Mouse (Mus musculus): ENCODE data around the gene Abcd2. TPM values are rescaled to one million over a fixed set of nuclear protein-coding genes. Genes with fewer than 3 reads are reported as not detected.

Gene Abcd2
- polyA plus RNA-seq, 1 experiment from 2014 or later = 24.8 TPM

DNA sequence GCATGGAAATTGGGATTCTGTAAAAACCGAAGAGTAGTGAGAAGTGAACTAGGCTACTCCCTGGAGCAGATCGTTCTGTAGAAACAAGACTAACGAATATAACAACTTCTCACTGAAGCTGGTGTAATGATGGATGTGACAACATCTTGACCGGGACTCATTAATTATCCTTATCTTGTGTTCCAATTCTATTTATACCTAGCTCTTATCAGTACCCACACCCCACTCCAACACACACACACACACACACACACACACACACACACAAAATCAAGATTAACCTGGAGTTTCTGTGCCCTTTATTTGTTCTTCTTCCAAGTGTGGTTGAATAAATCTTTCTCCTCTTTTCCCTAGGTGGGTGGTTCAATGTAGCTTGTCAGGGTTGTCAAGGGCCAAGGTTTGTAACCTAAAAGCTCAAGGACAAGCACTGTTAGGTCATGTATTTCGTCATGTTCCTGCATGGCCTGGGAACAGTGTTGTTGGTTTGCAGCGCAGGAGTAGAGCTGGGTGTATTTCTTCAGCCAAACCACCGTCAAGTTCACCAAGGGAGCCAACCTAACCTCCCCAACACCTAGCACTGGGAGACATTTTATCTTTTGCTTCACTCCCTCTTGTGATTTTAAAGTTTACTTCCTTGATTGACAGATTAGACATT lies 78.9 kb downstream of the Abcd2 start:
- Histone ChIP-seq H3K9me3 (replicated peaks) (peaks cover 9% of the 10 kb centered on the region; the same call in 1 of the 2 replicates), H3K4me3 (no peak overlapping the region), H3K27me3 (ENCODE audit: low read depth, poor library complexity, severe bottlenecking) (no peaks in the 10 kb centered on the region), H3K36me3 (no peaks in the 10 kb centered on the region), H3K4me1 (no peaks in the 10 kb centered on the region), H3K27ac (replicated peaks) (no peak overlapping the region)
- DNase-seq (ENCODE audit: low spot score) = no peak
- WGBS = 93% methylated on average over 7 of the region's 7 CpGs

DNA sequence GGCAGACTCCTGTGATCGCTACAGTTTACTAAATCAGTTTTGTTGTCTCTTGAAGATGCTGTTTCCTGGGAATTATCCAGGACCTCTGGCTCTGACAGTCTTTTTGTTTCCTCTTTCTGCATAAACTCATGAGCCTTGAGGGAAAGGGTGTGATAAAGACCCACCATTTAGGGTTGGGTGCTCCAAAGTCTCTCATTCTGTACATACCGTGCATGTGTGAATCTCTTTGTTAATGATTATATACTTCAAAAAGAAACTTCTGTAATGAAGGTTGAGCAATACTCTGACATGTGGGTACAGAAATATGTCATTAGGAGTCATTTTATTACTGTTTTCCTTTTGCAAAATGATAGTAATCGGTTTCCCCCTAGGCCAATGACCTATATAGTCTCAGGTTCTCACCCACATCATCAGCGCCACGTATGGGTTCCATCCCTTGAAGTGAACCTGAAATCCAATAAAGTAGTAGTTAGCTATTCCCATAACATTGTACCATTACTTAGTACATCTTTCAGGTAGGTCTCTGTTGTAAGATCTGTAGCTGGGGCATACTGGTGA lies 83.4 kb downstream of the Abcd2 start:
- H3K4me1 ChIP-seq = peaks cover 7% of the 10 kb centered on the region
- H3K27me3 ChIP-seq (ENCODE audit: low read depth, poor library complexity, severe bottlenecking) = no peaks in the 10 kb centered on the region
- DNase-seq (ENCODE audit: low spot score) = no peak
- no peak overlapping the region for H3K27ac ChIP-seq (replicated peaks)
- no peak overlapping the region for H3K4me3 ChIP-seq
- peaks cover 9% of the 10 kb centered on the region; the same call in 1 of the 2 replicates for H3K9me3 ChIP-seq (replicated peaks)
- 94% methylated on average over 5 of the region's 5 CpGs for WGBS
- no peaks in the 10 kb centered on the region for H3K36me3 ChIP-seq

DNA sequence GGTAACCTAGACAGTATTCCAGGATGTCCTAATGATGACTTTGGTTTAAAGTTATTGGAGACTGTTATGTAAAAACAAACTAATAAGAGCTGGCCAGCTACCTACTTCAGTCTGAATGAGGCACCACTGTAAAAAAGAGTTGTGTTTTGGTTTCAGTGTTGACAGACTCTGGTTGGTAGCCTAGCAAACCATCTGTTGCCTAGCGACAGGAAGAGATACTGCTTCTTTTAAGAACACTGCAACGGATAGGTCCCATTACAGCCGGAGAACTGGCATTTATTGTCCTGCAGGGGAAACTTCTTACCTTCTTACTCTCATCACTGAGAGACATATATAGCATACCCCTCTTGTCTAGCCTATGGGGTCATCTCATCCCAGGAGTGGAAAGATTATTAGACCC lies 86.7 kb downstream of the Abcd2 start:
- 72% methylated on average over 3 of the region's 3 CpGs for WGBS
- Histone ChIP-seq H3K27ac (replicated peaks) (0 out of 2 replicates have a peak overlapping the region, but pooled peaks have one; percentile 9), H3K36me3 (no peaks in the 10 kb centered on the region), H3K4me3 (no peak overlapping the region), H3K27me3 (ENCODE audit: low read depth, poor library complexity, severe bottlenecking) (no peaks in the 10 kb centered on the region), H3K4me1 (peaks cover 7% of the 10 kb centered on the region), H3K9me3 (replicated peaks) (peaks cover 9% of the 10 kb centered on the region; the same call in 1 of the 2 replicates)
- no peak for DNase-seq (ENCODE audit: low spot score)

DNA sequence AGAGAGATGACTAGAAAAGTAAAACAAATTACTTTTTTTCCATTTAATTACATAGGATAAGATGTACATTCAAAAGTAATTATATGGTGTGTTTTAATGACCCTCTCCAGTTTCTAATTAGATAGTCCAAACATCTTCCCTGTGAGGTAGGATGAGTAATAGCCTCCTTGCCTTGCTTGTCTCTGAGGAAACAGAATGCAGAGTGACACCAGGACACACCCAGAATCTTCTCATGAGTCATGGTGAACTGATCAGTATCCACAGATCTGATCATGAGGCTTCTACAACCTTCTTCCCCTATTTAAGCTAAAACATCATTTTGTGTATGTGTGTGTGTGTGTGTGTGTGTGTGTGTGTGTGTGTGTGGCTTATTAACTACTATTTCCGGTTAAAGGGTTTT lies 87.3 kb downstream of the Abcd2 start:
- Histone ChIP-seq H3K27ac (replicated peaks) (no peak overlapping the region), H3K27me3 (ENCODE audit: low read depth, poor library complexity, severe bottlenecking) (no peaks in the 10 kb centered on the region), H3K4me3 (no peak overlapping the region), H3K9me3 (replicated peaks) (peaks cover 3% of the 10 kb centered on the region; the same call in 1 of the 2 replicates), H3K36me3 (no peaks in the 10 kb centered on the region), H3K4me1 (peaks cover 7% of the 10 kb centered on the region)
- DNase-seq (ENCODE audit: low spot score) = no peak
- WGBS = 89% methylated on average over 1 of the region's 1 CpGs

DNA sequence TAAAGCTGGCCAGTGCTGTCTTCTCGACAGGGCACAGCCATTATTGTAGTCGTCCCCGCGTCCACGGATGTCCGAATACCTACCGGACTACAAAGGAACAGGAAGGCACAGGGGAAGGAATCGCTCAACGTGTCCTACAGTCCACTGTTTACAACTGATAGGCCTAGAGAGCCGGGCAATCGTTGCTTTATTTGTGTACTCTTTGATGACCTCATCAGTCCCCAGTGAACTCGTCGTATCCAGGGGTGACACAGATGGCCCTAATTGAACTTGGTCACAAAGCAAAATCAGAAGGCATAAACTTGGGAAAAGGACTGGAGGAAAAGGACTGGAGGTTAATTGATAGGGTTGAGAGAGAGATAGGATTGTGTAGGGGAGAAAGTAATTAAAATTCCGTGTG lies 87.8 kb downstream of the Abcd2 start:
- no peaks in the 10 kb centered on the region for H3K27me3 ChIP-seq (ENCODE audit: low read depth, poor library complexity, severe bottlenecking)
- H3K4me1 ChIP-seq = peaks cover 7% of the 10 kb centered on the region
- WGBS = 86% methylated on average over 14 of the region's 14 CpGs
- 0 out of 2 replicates have a peak overlapping the region, but pooled peaks have one; percentile 13 for H3K27ac ChIP-seq (replicated peaks)
- H3K36me3 ChIP-seq = no peaks in the 10 kb centered on the region
- no peaks in the 10 kb centered on the region for H3K9me3 ChIP-seq (replicated peaks)
- DNase-seq (ENCODE audit: low spot score) = no peak
- no peak overlapping the region for H3K4me3 ChIP-seq

DNA sequence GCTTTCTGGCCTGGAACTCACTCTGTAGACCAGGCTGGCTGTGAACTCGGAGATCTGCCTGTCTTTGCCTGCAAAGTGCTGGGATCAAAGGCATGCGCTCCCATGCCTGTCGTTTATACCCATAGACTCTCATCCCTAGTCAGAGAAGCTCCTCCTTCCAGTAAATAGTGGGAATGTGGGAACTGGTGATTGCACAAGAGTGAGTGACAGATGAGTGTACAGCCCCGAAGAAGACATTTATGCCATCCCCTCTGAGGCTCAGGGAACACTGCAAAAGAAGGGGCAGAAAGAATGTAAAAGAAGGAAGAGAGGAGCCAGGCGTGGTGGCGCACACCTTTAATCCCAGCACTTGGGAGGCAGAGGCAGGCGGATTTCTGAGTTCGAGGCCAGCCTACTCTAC lies 88.3 kb downstream of the Abcd2 start:
- Histone ChIP-seq H3K4me1 (peaks cover 7% of the 10 kb centered on the region), H3K4me3 (no peak overlapping the region), H3K27ac (replicated peaks) (no peak overlapping the region), H3K27me3 (ENCODE audit: low read depth, poor library complexity, severe bottlenecking) (no peaks in the 10 kb centered on the region), H3K36me3 (no peaks in the 10 kb centered on the region), H3K9me3 (replicated peaks) (no peaks in the 10 kb centered on the region)
- 92% methylated on average over 8 of the region's 8 CpGs for WGBS
- no peak for DNase-seq (ENCODE audit: low spot score)

DNA sequence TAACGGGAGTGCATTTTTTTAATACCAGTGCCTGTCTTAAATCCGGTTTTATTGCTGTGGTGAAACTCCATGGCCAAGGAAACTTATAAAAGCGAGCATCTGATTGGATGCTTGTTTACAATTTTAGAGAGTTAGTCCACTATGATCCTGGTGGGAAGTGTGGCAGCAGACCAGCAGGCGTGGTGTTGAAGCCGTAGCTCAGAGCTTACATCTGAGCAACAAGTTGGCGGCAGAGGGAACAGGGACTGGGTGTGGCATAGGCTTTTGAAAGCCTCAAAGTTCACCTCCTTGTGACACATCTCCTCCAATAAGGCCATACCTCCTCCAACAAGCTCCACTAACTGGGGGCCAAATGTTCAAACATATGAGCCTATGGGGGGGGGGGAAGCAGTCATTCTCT lies 95.0 kb downstream of the Abcd2 start:
- Histone ChIP-seq H3K9me3 (replicated peaks) (no peaks in the 10 kb centered on the region), H3K4me1 (peaks cover 18% of the 10 kb centered on the region), H3K4me3 (no peak overlapping the region), H3K27ac (replicated peaks) (no peak overlapping the region), H3K36me3 (no peaks in the 10 kb centered on the region), H3K27me3 (ENCODE audit: low read depth, poor library complexity, severe bottlenecking) (peaks cover 15% of the 10 kb centered on the region)
- DNase-seq (ENCODE audit: low spot score) = no peak
- WGBS = 87% methylated on average over 6 of the region's 6 CpGs

Other genes starting within 250 kb of the Abcd2 start
- gene Kif21a, start 141.9 kb downstream of the Abcd2 start, polyA plus RNA-seq (2016; fragmentation: Nextera tagmentation; extraction: Ambion mirVana) = 42.5 and 50.1 TPM in 2 replicates
- gene CN725425, start 7.7 kb upstream of the Abcd2 start, polyA plus RNA-seq (2016; fragmentation: Nextera tagmentation; extraction: Ambion mirVana) = not detected in 2 replicates

Measured in midbrain, embryonic 10.5 days (tissue).